Mouse (Mus musculus) neural tube, embryonic 13.5 days (tissue): Measurements from ENCODE around the gene Tenm3. TPM values are rescaled to one million over a fixed set of nuclear protein-coding genes. Genes with fewer than 3 reads are reported as not detected.

Experiments used
- ATAC-seq: fragments of 200-750 bp; cut with Nextera tagmentation; 2 replicates; pipeline ENCODE4 v1.8.0; 2017; ENCODE audit warnings: low read depth, mild to moderate bottlenecking, moderate TSS enrichment, moderate library complexity
- H3K27ac ChIP-seq: fragments of 300-500 bp; sonication (generic); replicated peaks from 2 replicates; pipeline ENCODE4 v1.5.1; 2015; ENCODE audit warnings: moderate library complexity, mild to moderate bottlenecking, inconsistent platforms
- H3K27me3 ChIP-seq: fragments of 300-500 bp; sonication (generic); 2 replicates; pipeline ENCODE4 v1.6.1; 2015; ENCODE audit warnings: mild to moderate bottlenecking, inconsistent platforms
- H3K36me3 ChIP-seq: fragments of 300-500 bp; sonication (generic); 2 replicates; pipeline ENCODE4 v1.6.1; 2015; ENCODE audit warnings: mild to moderate bottlenecking, inconsistent platforms
- H3K4me1 ChIP-seq: fragments of 300-500 bp; sonication (generic); replicated peaks from 2 replicates; pipeline ENCODE4 v1.6.1; 2015; ENCODE audit warnings: inconsistent platforms
- H3K4me2 ChIP-seq: fragments of 300-500 bp; sonication (generic); 2 replicates; pipeline ENCODE4 v1.6.1; 2015; ENCODE audit warnings: inconsistent platforms, mild to moderate bottlenecking, moderate library complexity
- H3K4me3 ChIP-seq: fragments of 300-500 bp; sonication (generic); 2 replicates; pipeline ENCODE4 v1.5.1; 2015; ENCODE audit warnings: mild to moderate bottlenecking, inconsistent platforms
- H3K9ac ChIP-seq: fragments of 300-500 bp; sonication (generic); 2 replicates; pipeline ENCODE4 v1.6.1; 2015; ENCODE audit warnings: moderate library complexity, mild to moderate bottlenecking, inconsistent platforms
- H3K9me3 ChIP-seq: fragments of 300-500 bp; sonication (generic); 2 replicates; pipeline ENCODE4 v1.6.1; 2016; ENCODE audit warnings: inconsistent platforms
- WGBS: fragments of 180-500 bp; shearing (Covaris S2); methylation state at CpG from one replicate; pipeline ENCODE4 v1.1.7; 2015; 5-methylcytosine and 5-hydroxymethylcytosine counted together
- polyA plus RNA-seq: library from polyadenylated mRNA; unstranded; fragments of >200 nt; fragmentation: Nextera tagmentation; extraction: Ambion mirVana; gene quantifications from 2 replicates; pipeline ENCODE4 v1.2.1, GENCODE M21; 2015

Gene Tenm3
- polyA plus RNA-seq, 1 experiment from 2014 or later = 40.7 TPM

DNA sequence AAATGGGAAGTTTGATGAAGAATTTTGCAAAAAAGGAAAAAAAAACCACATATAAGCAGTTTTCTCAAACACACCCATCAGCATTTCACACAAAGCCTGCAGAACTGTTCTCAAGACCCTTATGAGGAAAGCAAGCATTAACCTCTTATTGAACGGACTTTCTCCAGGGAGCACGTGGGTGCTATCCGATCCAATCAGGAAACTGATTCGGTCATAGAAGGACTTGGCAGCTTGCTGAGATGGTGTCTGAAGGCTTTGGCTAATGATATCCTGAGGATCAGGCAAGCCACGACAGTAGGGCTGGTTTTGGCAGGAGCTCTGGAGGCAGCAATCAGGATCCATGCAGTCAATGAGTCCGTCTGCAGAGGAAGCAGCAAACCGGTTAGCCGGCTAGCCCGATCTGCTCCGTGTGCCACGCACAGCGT, 543.1 kb downstream of the Tenm3 start:
- WGBS = 47% methylated on average over 12 of the region's 12 CpGs
- peaks cover 35% of the 10 kb centered on the region for H3K36me3 ChIP-seq
- ATAC-seq = peak; percentile 57; the same call in 1 of the 2 replicates
- H3K4me1 ChIP-seq = peaks cover 29% of the 10 kb centered on the region
- 0 out of 2 replicates have a peak overlapping the region, but pooled peaks have one; percentile 17 for H3K9ac ChIP-seq
- H3K4me3 ChIP-seq = no peak overlapping the region
- H3K9me3 ChIP-seq = no peaks in the 10 kb centered on the region
- H3K4me2 ChIP-seq = peak overlapping the region; percentile 35
- H3K27me3 ChIP-seq = peaks cover 11% of the 10 kb centered on the region
- H3K27ac ChIP-seq = peak overlapping the region; percentile 61

- peak overlapping the region; percentile 24; the same call in 1 of the 2 replicates for H3K4me2 ChIP-seq
- WGBS = 19% methylated on average over 8 of the region's 8 CpGs
Measured at GRCm38 (mm10) chr8:48300061-48300460, 543.7 kb downstream of the Tenm3 start.

GRCm38 (mm10) chr8:48299341-48299740, 544.4 kb downstream of the Tenm3 start:
- H3K27ac ChIP-seq = no peak overlapping the region
- H3K4me3 ChIP-seq = no peak overlapping the region
- H3K27me3 ChIP-seq = peaks cover 11% of the 10 kb centered on the region
- no peak overlapping the region for H3K9ac ChIP-seq
- peaks cover 26% of the 10 kb centered on the region for H3K4me1 ChIP-seq
- peaks cover 46% of the 10 kb centered on the region for H3K36me3 ChIP-seq
- ATAC-seq = no peak
- 59% methylated on average over 12 of the region's 12 CpGs for WGBS
- no peak overlapping the region for H3K4me2 ChIP-seq
- H3K9me3 ChIP-seq = 0 out of 2 replicates have a peak, but pooled peaks cover 3% of the 10 kb centered on the region

More at GRCm38 (mm10) chr8:48300061-48300460, 543.7 kb downstream of the Tenm3 start:
- Histone ChIP-seq H3K27ac (no peak overlapping the region; the same call in 1 of the 2 replicates), H3K4me3 (no peak overlapping the region), H3K4me1 (peaks cover 29% of the 10 kb centered on the region), H3K27me3 (peaks cover 11% of the 10 kb centered on the region), H3K36me3 (peaks cover 40% of the 10 kb centered on the region), H3K9ac (no peak overlapping the region), H3K9me3 (0 out of 2 replicates have a peak, but pooled peaks cover 3% of the 10 kb centered on the region)
- no peak for ATAC-seq

- Histone ChIP-seq H3K27me3 (peaks cover 11% of the 10 kb centered on the region), H3K9ac (no peak overlapping the region), H3K4me2 (no peak overlapping the region), H3K27ac (no peak overlapping the region), H3K4me3 (no peak overlapping the region), H3K4me1 (peaks cover 19% of the 10 kb centered on the region), H3K36me3 (peaks cover 68% of the 10 kb centered on the region), H3K9me3 (0 out of 2 replicates have a peak, but pooled peaks cover 3% of the 10 kb centered on the region)
- 88% methylated on average over 7 of the region's 7 CpGs for WGBS
- ATAC-seq = no peak
Measured at GRCm38 (mm10) chr8:48296371-48296770, 547.4 kb downstream of the Tenm3 start.

- Histone ChIP-seq H3K27ac (no peak overlapping the region), H3K4me1 (peaks cover 11% of the 10 kb centered on the region), H3K36me3 (peaks cover 75% of the 10 kb centered on the region), H3K9ac (no peak overlapping the region), H3K4me3 (no peak overlapping the region), H3K27me3 (peaks cover 11% of the 10 kb centered on the region), H3K4me2 (no peak overlapping the region), H3K9me3 (0 out of 2 replicates have a peak, but pooled peaks cover 3% of the 10 kb centered on the region)
- WGBS = 69% methylated on average over 6 of the region's 6 CpGs
- ATAC-seq = no peak
Measured at GRCm38 (mm10) chr8:48295558-48295957, 548.2 kb downstream of the Tenm3 start.

GRCm38 (mm10) chr8:48293797-48294196, 550.0 kb downstream of the Tenm3 start:
- H3K36me3 ChIP-seq = peaks cover 69% of the 10 kb centered on the region
- H3K4me1 ChIP-seq = no peaks in the 10 kb centered on the region
- no peak overlapping the region for H3K27ac ChIP-seq
- WGBS = 91% methylated on average over 3 of the region's 3 CpGs
- H3K9ac ChIP-seq = no peak overlapping the region
- H3K4me3 ChIP-seq = no peak overlapping the region
- peaks cover 11% of the 10 kb centered on the region for H3K27me3 ChIP-seq
- no peak for ATAC-seq
- no peak overlapping the region for H3K4me2 ChIP-seq
- 0 out of 2 replicates have a peak, but pooled peaks cover 3% of the 10 kb centered on the region for H3K9me3 ChIP-seq

- Histone ChIP-seq H3K27ac (no peak overlapping the region; the same call in 1 of the 2 replicates), H3K36me3 (peaks cover 26% of the 10 kb centered on the region), H3K4me2 (no peak overlapping the region), H3K4me3 (no peak overlapping the region), H3K9ac (no peak overlapping the region), H3K4me1 (no peaks in the 10 kb centered on the region), H3K27me3 (no peaks in the 10 kb centered on the region), H3K9me3 (no peaks in the 10 kb centered on the region)
- 84% methylated on average over 10 of the region's 10 CpGs for WGBS
- ATAC-seq = peak; percentile 27; the same call in 1 of the 2 replicates
Measured at GRCm38 (mm10) chr8:48285432-48285831, 558.3 kb downstream of the Tenm3 start.

DNA sequence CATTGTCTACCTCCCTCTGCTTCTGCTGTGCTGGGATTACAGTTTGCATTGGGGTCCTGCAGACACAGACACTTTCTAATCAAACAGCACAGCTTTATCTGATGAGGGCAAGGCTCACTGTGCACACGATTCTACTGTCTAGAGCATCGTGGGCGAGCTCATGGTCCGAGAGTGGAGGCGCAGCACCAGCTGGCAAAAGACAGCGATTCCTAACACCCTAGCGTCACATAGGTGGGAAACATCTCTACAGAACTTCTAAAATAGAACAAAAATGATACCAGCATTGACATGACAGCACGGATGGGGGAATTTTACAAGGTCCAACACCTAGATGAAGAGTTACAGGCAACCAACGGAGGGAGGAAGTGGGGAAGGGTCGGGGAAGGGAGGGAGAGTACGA, 561.9 kb downstream of the Tenm3 start:
- no peak for ATAC-seq
- H3K27ac ChIP-seq = no peak overlapping the region
- no peak overlapping the region for H3K4me2 ChIP-seq
- no peaks in the 10 kb centered on the region for H3K9me3 ChIP-seq
- peaks cover 21% of the 10 kb centered on the region for H3K36me3 ChIP-seq
- no peak overlapping the region for H3K9ac ChIP-seq
- WGBS = 91% methylated on average over 11 of the region's 11 CpGs
- H3K4me1 ChIP-seq = peaks cover 5% of the 10 kb centered on the region; the same call in 1 of the 2 replicates
- H3K4me3 ChIP-seq = no peak overlapping the region
- no peaks in the 10 kb centered on the region for H3K27me3 ChIP-seq

- H3K9ac ChIP-seq = no peak overlapping the region
- H3K4me2 ChIP-seq = no peak overlapping the region
- H3K27ac ChIP-seq = no peak overlapping the region
- peaks cover 8% of the 10 kb centered on the region for H3K9me3 ChIP-seq
- 87% methylated on average over 2 of the region's 2 CpGs for WGBS
- peaks cover 5% of the 10 kb centered on the region; the same call in 1 of the 2 replicates for H3K4me1 ChIP-seq
- no peak overlapping the region for H3K4me3 ChIP-seq
- H3K27me3 ChIP-seq = no peaks in the 10 kb centered on the region
- H3K36me3 ChIP-seq = peaks cover 41% of the 10 kb centered on the region
- ATAC-seq = no peak
Measured at GRCm38 (mm10) chr8:48279360-48279759, 564.4 kb downstream of the Tenm3 start.

GRCm38 (mm10) chr8:48277986-48278635, 565.6 kb downstream of the Tenm3 start:
- Histone ChIP-seq H3K4me3 (no peak overlapping the region), H3K4me2 (no peak overlapping the region), H3K9ac (no peak overlapping the region), H3K9me3 (peaks cover 8% of the 10 kb centered on the region), H3K36me3 (peaks cover 37% of the 10 kb centered on the region), H3K27ac (0 out of 2 replicates have a peak overlapping the region, but pooled peaks have one; percentile 7), H3K27me3 (no peaks in the 10 kb centered on the region), H3K4me1 (peaks cover 5% of the 10 kb centered on the region; the same call in 1 of the 2 replicates)
- 40% methylated on average over 15 of the region's 15 CpGs for WGBS
- ATAC-seq = 0 out of 2 replicates have a peak, but pooled peaks have one; percentile 61

GRCm38 (mm10) chr8:48275066-48275465, 568.7 kb downstream of the Tenm3 start:
- Histone ChIP-seq H3K27ac (no peak overlapping the region), H3K9ac (no peak overlapping the region), H3K27me3 (no peaks in the 10 kb centered on the region), H3K36me3 (peaks cover 41% of the 10 kb centered on the region), H3K9me3 (peaks cover 8% of the 10 kb centered on the region), H3K4me3 (no peak overlapping the region), H3K4me1 (peaks cover 5% of the 10 kb centered on the region; the same call in 1 of the 2 replicates), H3K4me2 (no peak overlapping the region)
- 93% methylated on average over 11 of the region's 11 CpGs for WGBS
- no peak for ATAC-seq

DNA sequence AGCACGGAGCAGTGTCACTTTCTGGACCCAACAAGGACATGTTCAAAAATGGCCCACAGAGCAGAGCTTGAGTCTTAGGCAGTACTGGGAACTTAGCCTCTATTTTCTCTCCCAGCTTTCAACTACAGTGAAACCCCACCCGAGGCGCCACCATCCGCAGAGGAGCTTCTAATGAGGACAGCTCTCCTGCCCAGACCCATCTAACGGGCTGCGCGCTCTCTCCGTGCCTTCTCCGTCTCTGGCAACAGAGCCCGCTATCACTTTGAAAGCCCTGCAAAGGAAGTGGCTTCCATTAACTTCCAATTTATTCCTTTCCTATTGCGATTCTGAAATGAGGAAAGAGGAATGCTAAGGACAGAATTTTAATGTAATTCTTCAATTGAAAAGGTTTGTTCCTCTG, 569.2 kb downstream of the Tenm3 start:
- no peaks in the 10 kb centered on the region for H3K27me3 ChIP-seq
- 92% methylated on average over 11 of the region's 11 CpGs for WGBS
- peaks cover 5% of the 10 kb centered on the region; the same call in 1 of the 2 replicates for H3K4me1 ChIP-seq
- H3K4me2 ChIP-seq = no peak overlapping the region
- ATAC-seq = no peak
- no peak overlapping the region for H3K4me3 ChIP-seq
- H3K27ac ChIP-seq = no peak overlapping the region
- no peak overlapping the region for H3K9ac ChIP-seq
- peaks cover 41% of the 10 kb centered on the region for H3K36me3 ChIP-seq
- H3K9me3 ChIP-seq = peaks cover 8% of the 10 kb centered on the region
